In genomic region chr1:37218386-37218785, GRCm38 (mm10) we compare ENCODE assay signal across 8 mouse cellular contexts. TPM values are rescaled to one million over a fixed set of nuclear protein-coding genes. Genes with fewer than 3 reads are reported as not detected.
A peak's percentile ranks its signal among the peaks of the same experiment; 100 is the strongest.
DNase-seq lines count a peak whose midpoint lies in the region; ATAC-seq lines count a peak whose summit lies in the region.

No protein-coding gene starts in this region.

- WGBS in midbrain, embryonic 14.5 days = 4% methylated on average over 14 of the region's 14 CpGs

- no peak overlapping the region for H3K4me2 ChIP-seq in midbrain, embryonic 14.5 days (ENCODE audit: low read length)

- H3K4me3 ChIP-seq in midbrain, embryonic 14.5 days (replicated peaks; ENCODE audit: low read depth, low read length) = no peak overlapping the region

- H3K9ac ChIP-seq in midbrain, embryonic 14.5 days (replicated peaks; ENCODE audit: low read length) = no peak overlapping the region

- DNase-seq in left cerebral cortex, postnatal 4 days = peak; percentile 48
- no peak for DNase-seq in left cerebral cortex, adult 11 months (ENCODE audit: low spot score)
- DNase-seq in ZHBTc4 (ENCODE audit: low read depth, low spot score) = peak; percentile 50
- DNase-seq in gastrocnemius, postnatal 14 days = peak; percentile 64
- DNase-seq in kidney, postnatal 36 days = peak; percentile 43 to 85
- DNase-seq in midbrain, embryonic 14.5 days = peak; percentile 61
- peak; percentile 38 to 77 for DNase-seq in urinary bladder, postnatal 4 days (ENCODE audit: low spot score in 2 of 2)
- DNase-seq in layer of hippocampus, postnatal 36 days = no peak

- no peak overlapping the region for H3K27ac ChIP-seq in midbrain, embryonic 14.5 days (replicated peaks; ENCODE audit: low read depth, low read length)

- no peak for ATAC-seq in midbrain, embryonic 14.5 days (ENCODE audit: low FRiP score, low TSS enrichment)

- no peaks in the 10 kb centered on the region for H3K36me3 ChIP-seq in midbrain, embryonic 14.5 days (ENCODE audit: control insufficient read depth, insufficient read depth, low read length)

- no peaks in the 10 kb centered on the region for H3K27me3 ChIP-seq in midbrain, embryonic 14.5 days (ENCODE audit: control insufficient read depth, insufficient read depth, low read length)

- H3K4me1 ChIP-seq in midbrain, embryonic 14.5 days (ENCODE audit: control insufficient read depth, insufficient read depth, low read length) = peaks cover 29% of the 10 kb centered on the region

- intact Hi-C loops in left cerebral cortex, postnatal 4 days (cut with DNase I) = no loop called here
- intact Hi-C loops in gastrocnemius, postnatal 14 days (cut with DNase I; ENCODE audit: low total_unique reads) = no loop called here

- H3K9me3 ChIP-seq in midbrain, embryonic 14.5 days (ENCODE audit: control insufficient read depth, low read length) = no peaks in the 10 kb centered on the region

RNA-seq across cellular contexts. Expression of gene Cnga3, which starts 4.2 kb away (rescaled TPM):
- under 1 TPM in 1 of 2 experiments, not detected in 1; 0.32 TPM for total RNA-seq in left cerebral cortex, postnatal 4 days (2021)
- total RNA-seq in gastrocnemius, postnatal 14 days (2021) = under 1 TPM; 0.51 to 0.92 TPM
- polyA plus RNA-seq in midbrain, embryonic 14.5 days (2014; fragmentation: Nextera tagmentation; extraction: Ambion mirVana) = 0.22 and 0.32 TPM in 2 replicates
- under 1 TPM; 0.42 to 0.46 TPM for total RNA-seq in layer of hippocampus, postnatal 36 days (2021)

Comparison
In these comparisons a context has a peak if more than half of its experiments do, and no peak if none do; other contexts are left out.
1. DNase-seq: peak in left cerebral cortex, postnatal 4 days (single experiment), ZHBTc4 (single experiment), gastrocnemius, postnatal 14 days (single experiment), kidney, postnatal 36 days (2 of 2), midbrain, embryonic 14.5 days (single experiment) and urinary bladder, postnatal 4 days (2 of 2); none in left cerebral cortex, adult 11 months (single experiment) and layer of hippocampus, postnatal 36 days (0 of 2).